Mouse (Mus musculus): ENCODE measurements around the gene Olfr95. TPM values are rescaled to one million over a fixed set of nuclear protein-coding genes. Genes with fewer than 3 reads are reported as not detected.

Gene Olfr95
- polyA plus RNA-seq, 1 experiment, result not detected

- no peak overlapping the region for H3ac ChIP-seq (ENCODE audit: control insufficient read depth, insufficient read length, low read depth)
- no peaks in the 10 kb centered on the region for H3K27me3 ChIP-seq (ENCODE audit: control insufficient read depth, insufficient read depth, insufficient read length)
- no peaks in the 10 kb centered on the region for H3K36me3 ChIP-seq (ENCODE audit: control insufficient read depth, insufficient read depth)
- H3K79me2 ChIP-seq (ENCODE audit: control insufficient read depth, insufficient read depth), result no peaks in the 10 kb centered on the region
- TF ChIP-seq MYOD1 (IDR thresholded peaks at IDR 0.05; ENCODE audit: control insufficient read depth, insufficient read length, low read depth) (no peak), MAX (IDR thresholded peaks at IDR 0.05) (no peak), FOSL1 (IDR thresholded peaks at IDR 0.05; ENCODE audit: insufficient read depth, low read length, poor library complexity, severe bottlenecking) (no peak)
- H3K79me3 ChIP-seq (ENCODE audit: low read depth), result no peaks in the 10 kb centered on the region
- H3K4me3 ChIP-seq (ENCODE audit: insufficient read depth, poor library complexity, severe bottlenecking), result no peak overlapping the region
These were observed 9.0 kb upstream of the Olfr95 start for GRCm38 (mm10) chr17:37221879-37222278.

GRCm38 (mm10) chr17:37219846-37220245, 6.9 kb upstream of the Olfr95 start, which contains the start of gene Olfr96:
Gene Olfr96 (plus strand): TSS chr17:37220146.
- H3K4me3 ChIP-seq (ENCODE audit: insufficient read depth, poor library complexity, severe bottlenecking), result no peak within 1 kb of the TSS
- TF ChIP-seq USF1 (IDR thresholded peaks at IDR 0.05; ENCODE audit: low read depth) (no peak), MYOG (IDR thresholded peaks at IDR 0.05; ENCODE audit: control insufficient read depth, extremely low read depth, insufficient read length) (no peak), MAX (IDR thresholded peaks at IDR 0.05) (no peak), CTCF (IDR thresholded peaks at IDR 0.05; ENCODE audit: control insufficient read depth, insufficient read depth, insufficient read length) (no peak), CEBPB (IDR thresholded peaks at IDR 0.05; ENCODE audit: low read depth) (no peak), MYOD1 (IDR thresholded peaks at IDR 0.05; ENCODE audit: control insufficient read depth, insufficient read length, low read depth) (no peak), FOSL1 (IDR thresholded peaks at IDR 0.05; ENCODE audit: insufficient read depth, low read length, poor library complexity, severe bottlenecking) (no peak)
- H3K79me2 ChIP-seq (ENCODE audit: control insufficient read depth, insufficient read depth), result no peaks in the 10 kb centered on the region
- no peak within 1 kb of the TSS for H3ac ChIP-seq (ENCODE audit: control insufficient read depth, insufficient read length, low read depth)
- no peaks in the 10 kb centered on the region for H3K36me3 ChIP-seq (ENCODE audit: control insufficient read depth, insufficient read depth)
- no peaks in the 10 kb centered on the region for H3K79me3 ChIP-seq (ENCODE audit: low read depth)
- H3K27me3 ChIP-seq (ENCODE audit: control insufficient read depth, insufficient read depth, insufficient read length), result no peaks in the 10 kb centered on the region

GRCm38 (mm10) chr17:37218486-37218885, 5.6 kb upstream of the Olfr95 start:
- H3K79me3 ChIP-seq (ENCODE audit: low read depth), result no peaks in the 10 kb centered on the region
- H3K27me3 ChIP-seq (ENCODE audit: control insufficient read depth, insufficient read depth, insufficient read length), result no peaks in the 10 kb centered on the region
- H3K36me3 ChIP-seq (ENCODE audit: control insufficient read depth, insufficient read depth), result no peaks in the 10 kb centered on the region
- H3K79me2 ChIP-seq (ENCODE audit: control insufficient read depth, insufficient read depth), result no peaks in the 10 kb centered on the region
- TF ChIP-seq MAX (IDR thresholded peaks at IDR 0.05), result no peak
- TF ChIP-seq USF1 (IDR thresholded peaks at IDR 0.05; ENCODE audit: low read depth), result no peak
- no peak for TF ChIP-seq MYOG (IDR thresholded peaks at IDR 0.05; ENCODE audit: control insufficient read depth, extremely low read depth, insufficient read length)
- no peak for TF ChIP-seq FOSL1 (IDR thresholded peaks at IDR 0.05; ENCODE audit: insufficient read depth, low read length, poor library complexity, severe bottlenecking)
- TF ChIP-seq MYOD1 (IDR thresholded peaks at IDR 0.05; ENCODE audit: control insufficient read depth, insufficient read length, low read depth), result no peak
- no peak for TF ChIP-seq CTCF (IDR thresholded peaks at IDR 0.05; ENCODE audit: control insufficient read depth, insufficient read depth, insufficient read length)
- TF ChIP-seq CEBPB (IDR thresholded peaks at IDR 0.05; ENCODE audit: low read depth), result no peak
- H3ac ChIP-seq (ENCODE audit: control insufficient read depth, insufficient read length, low read depth), result no peak overlapping the region
- H3K4me3 ChIP-seq (ENCODE audit: insufficient read depth, poor library complexity, severe bottlenecking), result no peak overlapping the region

- Histone ChIP-seq H3K4me3 (ENCODE audit: insufficient read depth, poor library complexity, severe bottlenecking) (no peak overlapping the region), H3K79me3 (ENCODE audit: low read depth) (no peaks in the 10 kb centered on the region), H3K36me3 (ENCODE audit: control insufficient read depth, insufficient read depth) (no peaks in the 10 kb centered on the region), H3K27me3 (ENCODE audit: control insufficient read depth, insufficient read depth, insufficient read length) (peaks cover 6% of the 10 kb centered on the region), H3ac (ENCODE audit: control insufficient read depth, insufficient read length, low read depth) (no peak overlapping the region), H3K79me2 (ENCODE audit: control insufficient read depth, insufficient read depth) (no peaks in the 10 kb centered on the region)
- TF ChIP-seq USF1 (IDR thresholded peaks at IDR 0.05; ENCODE audit: low read depth) (no peak), MYOG (IDR thresholded peaks at IDR 0.05; ENCODE audit: control insufficient read depth, extremely low read depth, insufficient read length) (no peak), CEBPB (IDR thresholded peaks at IDR 0.05; ENCODE audit: low read depth) (no peak), FOSL1 (IDR thresholded peaks at IDR 0.05; ENCODE audit: insufficient read depth, low read length, poor library complexity, severe bottlenecking) (no peak), MAX (IDR thresholded peaks at IDR 0.05) (no peak), CTCF (IDR thresholded peaks at IDR 0.05; ENCODE audit: control insufficient read depth, insufficient read depth, insufficient read length) (no peak), MYOD1 (IDR thresholded peaks at IDR 0.05; ENCODE audit: control insufficient read depth, insufficient read length, low read depth) (no peak)
These were observed 1.8 kb downstream of the Olfr95 start for GRCm38 (mm10) chr17:37210884-37211768.

- Histone ChIP-seq H3K4me3 (ENCODE audit: insufficient read depth, poor library complexity, severe bottlenecking) (no peak overlapping the region), H3K27me3 (ENCODE audit: control insufficient read depth, insufficient read depth, insufficient read length) (no peaks in the 10 kb centered on the region), H3K79me3 (ENCODE audit: low read depth) (no peaks in the 10 kb centered on the region), H3ac (ENCODE audit: control insufficient read depth, insufficient read length, low read depth) (no peak overlapping the region), H3K36me3 (ENCODE audit: control insufficient read depth, insufficient read depth) (no peaks in the 10 kb centered on the region), H3K79me2 (ENCODE audit: control insufficient read depth, insufficient read depth) (no peaks in the 10 kb centered on the region)
- TF ChIP-seq USF1 (IDR thresholded peaks at IDR 0.05; ENCODE audit: low read depth), result no peak
- no peak for TF ChIP-seq CTCF (IDR thresholded peaks at IDR 0.05; ENCODE audit: control insufficient read depth, insufficient read depth, insufficient read length)
- no peak for TF ChIP-seq FOSL1 (IDR thresholded peaks at IDR 0.05; ENCODE audit: insufficient read depth, low read length, poor library complexity, severe bottlenecking)
- TF ChIP-seq MYOG (IDR thresholded peaks at IDR 0.05; ENCODE audit: control insufficient read depth, extremely low read depth, insufficient read length), result no peak
- no peak for TF ChIP-seq MAX (IDR thresholded peaks at IDR 0.05)
- TF ChIP-seq MYOD1 (IDR thresholded peaks at IDR 0.05; ENCODE audit: control insufficient read depth, insufficient read length, low read depth), result no peak
- TF ChIP-seq CEBPB (IDR thresholded peaks at IDR 0.05; ENCODE audit: low read depth), result no peak
These were observed 9.0 kb downstream of the Olfr95 start for GRCm38 (mm10) chr17:37203917-37204236.
